Mouse (Mus musculus) embryonic fibroblast, embryonic 13.5 days (primary cell): ENCODE results near the gene Gsdme.

ENCODE experiments used
- CTCF ChIP-seq: IDR thresholded peaks from 2 replicates; pipeline ENCODE4 v1.5.1; 2011; ENCODE audit warnings: mild to moderate bottlenecking, control low read depth, low read length, moderate library complexity, borderline replicate concordance; ENCODE audit not compliant: insufficient read depth
- POLR2A ChIP-seq: IDR thresholded peaks from 2 replicates; pipeline ENCODE4 v1.6.1; 2011; ENCODE audit warnings: low read depth, mild to moderate bottlenecking, control low read depth, low read length, moderate library complexity

DNA sequence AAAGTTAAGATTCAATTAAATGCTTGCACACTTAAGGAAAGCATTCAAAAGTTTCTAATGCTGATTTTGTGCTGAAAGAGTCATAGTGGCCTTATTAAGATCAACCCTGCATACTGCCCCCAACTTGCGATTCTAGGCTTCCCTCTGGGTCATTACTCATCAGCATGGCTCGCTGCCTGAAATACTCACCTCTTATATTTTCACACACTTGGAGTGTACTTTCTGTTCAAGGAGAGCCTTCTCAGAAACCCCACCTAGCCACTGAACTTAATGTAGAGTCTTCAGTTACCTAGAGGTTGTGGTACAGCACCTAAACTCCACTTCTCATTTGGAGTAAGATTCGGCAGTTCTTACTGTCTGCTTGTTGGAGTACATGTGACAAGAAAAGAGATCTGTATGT, 72.1 kb downstream of the Gsdme start:
- no peak for TF ChIP-seq CTCF
- no peak for TF ChIP-seq POLR2A
